Mouse (Mus musculus) kidney, adult 2 months (tissue): Measurements from ENCODE around the gene Rap1gap. TPM values are rescaled to one million over a fixed set of nuclear protein-coding genes. Genes with fewer than 3 reads are reported as not detected.
A peak's percentile ranks its signal among the peaks of the same experiment; 100 is the strongest.

Experiments
- DNase-seq: peaks from one replicate; pipeline ENCODE4 v3.0.0; 2021
- H3K27ac ChIP-seq: fragments of 200-500 bp; 2 replicates; pipeline ENCODE4 v1.5.1; 2012; ENCODE audit warnings: low read depth, low read length, control low read depth, inconsistent platforms; ENCODE audit not compliant: insufficient read depth
- H3K27me3 ChIP-seq: fragments of 200-500 bp; replicated peaks from 2 replicates; pipeline ENCODE4 v1.6.1; 2012; ENCODE audit warnings: mild to moderate bottlenecking, moderate library complexity, low read length, inconsistent platforms; ENCODE audit not compliant: control insufficient read depth, insufficient read depth
- H3K36me3 ChIP-seq: fragments of 200-500 bp; 2 replicates; pipeline ENCODE4 v1.6.1; 2012; ENCODE audit warnings: mild to moderate bottlenecking, moderate library complexity, low read length, inconsistent platforms; ENCODE audit not compliant: control insufficient read depth, insufficient read depth
- H3K4me1 ChIP-seq: fragments of 200-500 bp; 2 replicates; pipeline ENCODE4 v1.6.1; 2011; ENCODE audit warnings: low read length; ENCODE audit not compliant: control insufficient read depth, insufficient read depth
- H3K4me3 ChIP-seq: fragments of 200-500 bp; 2 replicates; pipeline ENCODE4 v1.5.1; 2011; ENCODE audit warnings: mild to moderate bottlenecking, low read depth, low read length, control low read depth; ENCODE audit not compliant: insufficient read depth
- CTCF ChIP-seq: fragments of 200-500 bp; conservative IDR thresholded peaks from 2 replicates; pipeline ENCODE4 v1.5.1; 2011; ENCODE audit warnings: low read depth, mild to moderate bottlenecking, control low read depth, low read length, moderate library complexity, mixed read lengths; ENCODE audit not compliant: insufficient read depth, insufficient read length
- POLR2A ChIP-seq: fragments of 200-500 bp; IDR thresholded peaks from one replicate; pipeline ENCODE4 v1.6.1; 2011; ENCODE audit warnings: low read depth, low read length, control low read depth
- WGBS: fragments of 180-500 bp; shearing (Covaris S2); methylation state at CpG from one replicate; pipeline ENCODE4 v1.1.7; 2018; 5-methylcytosine and 5-hydroxymethylcytosine counted together
- polyA plus RNA-seq: library from polyadenylated mRNA; depleted of rRNA; stranded (reverse); fragments of >200 nt; gene quantifications from 2 replicates; pipeline ENCODE4 v1.2.3, GENCODE M21; 2012; rRNA removed

Rap1gap gene
- polyA plus RNA-seq = 213 and 248 TPM in 2 replicates

- WGBS = 2% methylated on average over 44 of the region's 44 CpGs
- Histone ChIP-seq H3K4me3 (peak within 1 kb of the TSS; percentile 54), H3K4me1 (peaks cover 10% of the 10 kb centered on the region), H3K27ac (peak within 1 kb of the TSS; percentile 34), H3K36me3 (no peaks in the 10 kb centered on the region), H3K27me3 (no peaks in the 10 kb centered on the region)
- TF ChIP-seq CTCF (no peak), POLR2A (no peak)
- DNase-seq = peak; percentile 60
Measured at GRCm38 (mm10) chr4:137664433-137664979, at the start of gene Rap1gap. TSS of gene Rap1gap (plus strand) at chr4:137664726.

GRCm38 (mm10) chr4:137622847-137623246 lies 41.7 kb upstream of the Rap1gap start:
- TF ChIP-seq POLR2A = no peak
- no peak for TF ChIP-seq CTCF
- H3K4me3 ChIP-seq = no peak overlapping the region
- H3K4me1 ChIP-seq = no peaks in the 10 kb centered on the region
- no peak for DNase-seq
- 87% methylated on average over 8 of the region's 8 CpGs for WGBS
- no peak overlapping the region for H3K27ac ChIP-seq
- H3K36me3 ChIP-seq = peaks cover 11% of the 10 kb centered on the region
- no peaks in the 10 kb centered on the region for H3K27me3 ChIP-seq

- H3K27me3 ChIP-seq = no peaks in the 10 kb centered on the region
- no peak for DNase-seq
- WGBS = 61% methylated on average over 8 of the region's 8 CpGs
- H3K4me3 ChIP-seq = no peak overlapping the region
- no peaks in the 10 kb centered on the region for H3K4me1 ChIP-seq
- peaks cover 6% of the 10 kb centered on the region for H3K36me3 ChIP-seq
- H3K27ac ChIP-seq = no peak overlapping the region
- no peak for TF ChIP-seq CTCF
- TF ChIP-seq POLR2A = no peak
Measured at GRCm38 (mm10) chr4:137627476-137628235, 36.9 kb upstream of the Rap1gap start.

GRCm38 (mm10) chr4:137628400-137628799 lies 36.1 kb upstream of the Rap1gap start:
- no peak overlapping the region for H3K4me3 ChIP-seq
- WGBS = 71% methylated on average over 6 of the region's 6 CpGs
- DNase-seq = no peak
- H3K4me1 ChIP-seq = no peaks in the 10 kb centered on the region
- H3K27ac ChIP-seq = no peak overlapping the region
- peaks cover 4% of the 10 kb centered on the region for H3K36me3 ChIP-seq
- TF ChIP-seq CTCF = no peak
- no peak for TF ChIP-seq POLR2A
- H3K27me3 ChIP-seq = no peaks in the 10 kb centered on the region

- peak; percentile 18 for DNase-seq
- H3K4me1 ChIP-seq = no peaks in the 10 kb centered on the region
- 53% methylated on average over 7 of the region's 7 CpGs for WGBS
- no peak overlapping the region for H3K4me3 ChIP-seq
- no peaks in the 10 kb centered on the region for H3K27me3 ChIP-seq
- TF ChIP-seq CTCF (no peak), POLR2A (no peak)
- no peak overlapping the region for H3K27ac ChIP-seq
- peaks cover 6% of the 10 kb centered on the region for H3K36me3 ChIP-seq
Measured at GRCm38 (mm10) chr4:137629354-137629753, 35.2 kb upstream of the Rap1gap start.

GRCm38 (mm10) chr4:137630153-137630552 lies 34.4 kb upstream of the Rap1gap start:
- Histone ChIP-seq H3K4me3 (no peak overlapping the region), H3K4me1 (no peaks in the 10 kb centered on the region), H3K36me3 (peaks cover 9% of the 10 kb centered on the region), H3K27me3 (no peaks in the 10 kb centered on the region), H3K27ac (no peak overlapping the region)
- no peak for DNase-seq
- no peak for TF ChIP-seq CTCF
- TF ChIP-seq POLR2A = no peak
- WGBS = 80% methylated on average over 2 of the region's 2 CpGs

- Histone ChIP-seq H3K36me3 (peaks cover 9% of the 10 kb centered on the region), H3K27ac (peak overlapping the region; percentile 79), H3K27me3 (no peaks in the 10 kb centered on the region), H3K4me3 (no peak overlapping the region), H3K4me1 (no peaks in the 10 kb centered on the region)
- DNase-seq = peak; percentile 50
- WGBS = 62% methylated on average over 3 of the region's 3 CpGs
- TF ChIP-seq POLR2A = no peak
- TF ChIP-seq CTCF = no peak
Measured at GRCm38 (mm10) chr4:137631596-137631995, 32.9 kb upstream of the Rap1gap start.
